Mouse (Mus musculus) heart, postnatal 0 days (tissue): ENCODE data around the gene Trpv6.

ENCODE experiments used
- CTCF ChIP-seq: IDR thresholded peaks from 2 replicates; pipeline ENCODE4 v1.5.1; 2016; ENCODE audit warnings: antibody characterized with exemption, control low read depth, low read depth
- EP300 ChIP-seq: IDR thresholded peaks from 2 replicates; pipeline ENCODE4 v1.6.1; 2016; ENCODE audit warnings: antibody characterized with exemption, low read depth

DNA sequence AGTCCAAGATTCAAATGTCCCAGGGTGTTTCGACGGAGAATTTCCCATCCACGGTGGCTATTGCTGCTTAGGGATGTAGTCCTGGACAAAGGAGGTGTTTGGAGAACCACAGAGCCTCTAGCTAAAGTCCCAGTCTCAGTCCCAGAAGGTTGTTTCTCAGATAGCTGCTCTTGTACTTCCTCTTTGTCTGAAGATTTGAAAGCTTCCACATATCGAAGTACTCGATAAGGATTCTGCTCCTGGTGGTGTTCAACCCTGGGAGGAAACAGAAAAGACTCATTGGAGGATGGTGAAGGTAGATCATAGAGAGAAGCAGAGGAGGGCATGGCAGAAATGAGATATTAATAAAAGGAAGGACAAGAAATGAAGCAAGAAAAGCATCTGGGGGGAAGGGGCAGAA lies 17.0 kb upstream of the Trpv6 start:
- TF ChIP-seq EP300 (no peak), CTCF (no peak)
